Mouse (Mus musculus) mouse trophoblast stem cell (cell line): ENCODE measurements at regions not wholly inside any gene's neighbourhood (a gene's known extent, or its start where the extent isn't known, plus 50 kb on each side); places are given as distances from the start of the nearest gene placed in this dataset.
"Not testable (repeated sequence)": the region's sequence is repeated elsewhere in the genome, so short reads cannot be mapped to it uniquely, and the experiment has no call there.

Experiments
- in situ Hi-C, 2 experiments: fragments of 300-500 bp; cut with MseI, MboI; formaldehyde crosslinking; loops; 2 replicates in 1 of 2; 3 replicates in 1 of 2; pipeline ENCODE4 v1.15.1; 2025

DNA sequence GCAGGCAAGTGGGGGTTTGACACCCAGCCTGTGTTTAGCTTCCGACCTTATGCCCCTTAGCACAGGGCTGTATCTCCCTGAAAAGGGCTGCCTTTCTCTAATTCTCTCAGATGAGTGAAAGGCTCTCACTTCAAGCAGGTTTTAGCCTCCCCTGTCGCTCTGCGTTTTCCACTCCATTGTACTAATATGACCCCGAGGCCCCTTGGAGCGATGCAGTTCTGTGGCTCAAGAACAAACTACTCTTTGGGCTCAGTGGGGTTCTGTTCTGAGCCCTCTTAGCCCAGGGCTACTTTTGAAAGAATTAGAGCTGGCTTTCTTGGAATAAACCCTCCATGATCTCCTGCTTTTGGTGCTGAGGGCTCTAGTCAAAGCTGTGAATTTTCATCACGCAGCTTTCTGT is 53.4 kb upstream of the Castor2 start:
- in situ Hi-C loops = no loop called here

DNA sequence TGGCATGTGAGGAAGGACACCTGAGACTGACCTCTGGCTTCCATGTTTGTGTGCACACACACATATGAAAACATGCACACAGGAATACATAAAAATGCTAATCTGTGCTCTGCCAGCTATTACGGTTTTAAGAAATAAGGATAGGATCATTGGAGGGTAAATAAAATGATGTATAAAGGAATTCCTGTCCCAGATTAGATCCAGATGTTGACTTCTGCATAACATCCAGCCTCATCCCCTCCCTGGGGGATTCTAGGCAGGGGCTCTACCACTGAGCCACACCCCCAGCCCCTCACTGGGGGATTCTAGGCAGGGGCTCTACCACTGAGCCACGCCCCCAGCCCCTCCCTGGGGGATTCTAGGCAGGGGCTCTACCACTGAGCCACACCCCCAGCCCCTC is 56.6 kb upstream of the Castor2 start:
- in situ Hi-C loops = not testable (repeated sequence)

DNA sequence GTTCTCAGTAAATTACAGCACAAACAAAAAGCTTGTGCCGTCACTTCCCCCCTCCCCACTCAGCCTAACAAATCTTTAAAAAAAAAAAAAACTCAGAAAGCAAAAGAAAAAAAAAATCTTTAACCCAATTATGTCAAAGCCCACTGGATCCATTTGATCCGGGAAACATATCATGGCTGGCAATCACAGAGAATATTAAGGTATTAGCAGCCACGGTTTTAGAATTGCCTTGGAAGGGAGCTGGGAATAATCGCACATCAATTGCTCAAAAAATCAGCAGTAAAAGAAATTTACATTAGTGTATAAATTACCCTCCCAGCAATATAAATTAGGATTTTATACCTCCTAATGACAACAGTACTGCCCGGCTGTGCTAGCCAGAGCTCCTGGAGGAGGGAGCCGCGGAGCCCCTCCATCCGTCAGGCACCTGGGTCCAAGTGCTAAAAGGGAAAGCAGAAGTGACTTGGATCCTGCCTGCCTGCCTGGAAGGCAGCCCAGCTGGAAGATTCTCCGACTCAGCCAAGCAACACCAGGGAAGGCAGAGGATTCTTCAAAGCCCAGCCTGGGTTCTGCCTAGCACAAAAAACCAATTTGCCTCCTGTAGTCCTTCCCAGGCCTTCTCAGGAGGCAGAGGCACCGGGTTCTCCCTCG is 72.1 kb upstream of the Castor2 start:
- in situ Hi-C loops = no loop called here

DNA sequence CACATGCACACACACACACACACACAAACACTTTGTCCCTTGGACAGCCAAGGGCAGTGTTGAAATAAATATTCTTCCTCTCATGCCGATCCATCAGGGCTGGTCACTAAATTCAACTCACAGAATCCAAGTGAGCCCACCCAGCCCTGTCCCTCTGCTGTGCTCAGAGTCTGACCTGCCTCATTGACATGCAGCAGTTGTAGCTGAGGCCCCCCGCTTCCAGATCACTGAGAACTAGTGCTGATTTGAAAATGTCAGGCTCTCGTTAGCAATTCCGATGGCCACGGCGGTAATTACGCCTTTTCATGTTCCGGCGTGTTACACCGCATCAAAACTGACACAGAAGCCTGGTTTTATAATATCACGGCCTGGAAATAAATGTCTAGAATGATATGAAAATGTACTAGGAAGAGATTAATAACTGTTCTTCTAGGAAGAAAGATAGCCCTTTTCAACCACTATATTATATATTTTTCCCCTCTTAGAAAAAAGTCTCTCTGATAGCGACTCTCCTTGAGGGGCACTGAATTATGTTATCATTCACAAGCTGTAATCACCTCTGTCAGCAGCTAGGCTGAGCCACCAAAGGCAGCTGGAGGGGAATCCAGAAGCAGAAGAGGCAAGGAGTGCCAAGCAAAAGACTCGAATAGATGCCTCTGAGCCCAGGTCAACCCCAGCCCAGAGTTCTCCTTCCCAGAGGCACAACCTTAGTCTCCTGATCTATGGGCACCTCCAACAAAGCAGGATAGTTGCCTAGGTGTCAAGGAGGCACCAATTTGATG is 79.7 kb upstream of the Castor2 start:
- in situ Hi-C loops = no loop called here

DNA sequence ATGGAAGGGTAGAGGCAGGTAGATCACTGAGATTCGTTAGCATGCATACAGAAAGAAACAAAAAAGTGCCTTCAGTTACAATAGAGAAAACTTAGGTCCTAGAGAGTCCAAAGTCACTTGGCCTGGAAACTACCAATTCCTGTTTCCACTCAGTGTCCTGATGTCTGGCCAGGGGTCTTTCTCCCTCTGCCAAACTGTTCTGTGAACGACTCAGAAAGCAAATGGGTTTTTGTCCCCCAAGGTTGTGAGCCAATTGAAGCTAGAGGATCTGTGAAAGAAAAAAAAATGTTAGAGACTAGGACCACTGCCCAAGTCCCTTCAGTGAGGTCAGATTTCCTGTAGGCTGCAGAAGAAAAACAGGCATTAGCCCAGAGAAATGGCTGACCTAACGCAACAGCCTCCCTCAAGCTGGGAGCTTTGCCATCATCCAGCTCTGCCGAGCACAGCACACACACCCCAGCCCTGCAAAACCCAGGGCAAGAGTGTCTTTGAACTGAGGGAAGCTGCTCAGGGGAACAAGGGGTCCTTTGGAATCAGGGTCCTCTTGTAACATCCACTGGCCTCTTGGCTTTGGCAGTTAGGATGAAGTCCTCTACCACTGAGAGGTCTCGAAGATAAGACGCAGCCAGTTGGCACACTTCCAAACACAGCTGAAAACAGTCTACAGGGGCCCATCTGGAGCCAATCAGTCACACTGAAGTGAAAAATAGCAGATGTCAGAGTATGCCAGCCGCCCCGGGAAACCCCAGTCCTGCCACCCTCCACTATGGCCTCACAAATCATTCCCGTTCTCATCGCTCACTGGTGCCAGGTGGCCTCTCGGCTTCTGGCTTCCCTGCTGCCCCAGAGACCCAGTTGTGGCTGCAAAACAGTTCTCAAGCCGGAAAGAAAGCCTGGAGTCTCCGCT is 85.0 kb upstream of the Castor2 start:
- in situ Hi-C loops = no loop called here

DNA sequence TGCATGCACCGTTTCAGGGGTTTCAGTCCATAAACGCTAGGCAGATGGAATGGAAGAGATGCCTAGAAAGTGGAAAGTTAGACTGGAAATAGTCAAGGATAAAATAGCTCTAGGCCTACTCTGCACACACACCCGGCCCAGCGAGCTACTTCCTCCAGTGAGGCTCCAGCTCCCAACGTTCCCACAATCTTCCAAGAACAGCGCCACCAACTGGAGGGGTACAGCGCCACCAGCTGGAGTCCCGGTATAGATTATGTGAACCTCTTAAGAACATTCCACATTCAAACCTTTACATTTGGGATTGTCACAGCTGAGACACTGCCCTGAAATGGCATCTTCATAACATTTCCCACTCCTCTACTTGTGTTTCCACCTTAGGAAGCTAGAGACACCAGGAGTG is 86.3 kb upstream of the Castor2 start:
- in situ Hi-C loops = no loop called here

DNA sequence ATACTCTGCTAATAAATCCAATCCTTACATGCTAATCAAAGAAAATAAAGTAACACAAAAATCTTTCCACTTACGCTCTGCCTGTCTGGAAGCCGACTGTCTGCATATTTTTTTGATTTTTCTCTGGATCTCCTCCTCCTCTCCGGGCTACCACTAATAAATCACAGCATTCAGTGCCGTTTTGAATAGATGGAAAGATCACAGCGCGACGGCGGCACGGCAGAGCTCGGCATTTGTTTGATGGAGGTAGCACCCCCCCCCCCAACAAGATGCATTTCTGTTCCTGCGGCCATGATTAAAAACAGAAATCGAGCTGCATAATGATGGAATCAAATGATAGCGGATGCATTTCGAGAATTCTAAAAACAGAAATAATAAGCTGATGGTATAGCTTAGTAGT is 89.7 kb upstream of the Castor2 start:
- in situ Hi-C loops = loop anchor here in 1 of 2 experiments (10.0 kb wide), 1 partner anchor 205 kb away; no protein-coding TSS in a partner anchor

DNA sequence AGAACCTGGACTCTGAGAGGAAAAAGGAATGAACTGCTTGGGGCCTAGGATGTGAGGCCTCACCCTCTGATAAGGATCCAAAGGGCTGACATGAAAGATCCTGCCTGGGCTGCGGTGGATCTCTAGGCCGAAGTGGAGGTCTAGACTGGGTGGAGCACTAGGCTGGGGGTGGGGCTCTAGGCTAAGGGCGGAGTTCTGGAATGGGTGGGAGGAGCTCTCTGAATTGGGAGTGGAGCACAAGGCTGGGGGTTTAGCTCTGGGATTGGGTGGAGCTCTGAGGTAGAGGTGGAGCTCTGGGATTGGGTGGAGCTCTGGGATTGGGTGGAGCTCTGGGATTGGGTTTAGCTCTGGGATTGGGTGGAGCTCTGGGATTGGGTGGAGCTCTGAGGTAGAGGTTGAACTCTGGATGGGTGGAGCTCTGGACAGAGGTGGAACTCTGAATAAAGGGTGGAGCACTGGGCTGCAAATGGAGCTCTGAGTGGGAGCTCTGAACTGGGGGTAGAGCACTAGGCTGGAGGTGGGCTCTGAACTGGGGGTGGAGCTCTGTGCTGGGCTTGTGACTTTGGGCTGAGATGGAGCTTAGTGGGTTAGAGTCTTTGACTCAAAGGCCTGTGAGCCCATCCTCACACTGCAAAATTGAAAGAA is 92.3 kb upstream of the Castor2 start:
- in situ Hi-C loops = loop anchor here in 1 of 2 experiments (10.0 kb wide), 1 partner anchor 202 kb away; no protein-coding TSS in a partner anchor

DNA sequence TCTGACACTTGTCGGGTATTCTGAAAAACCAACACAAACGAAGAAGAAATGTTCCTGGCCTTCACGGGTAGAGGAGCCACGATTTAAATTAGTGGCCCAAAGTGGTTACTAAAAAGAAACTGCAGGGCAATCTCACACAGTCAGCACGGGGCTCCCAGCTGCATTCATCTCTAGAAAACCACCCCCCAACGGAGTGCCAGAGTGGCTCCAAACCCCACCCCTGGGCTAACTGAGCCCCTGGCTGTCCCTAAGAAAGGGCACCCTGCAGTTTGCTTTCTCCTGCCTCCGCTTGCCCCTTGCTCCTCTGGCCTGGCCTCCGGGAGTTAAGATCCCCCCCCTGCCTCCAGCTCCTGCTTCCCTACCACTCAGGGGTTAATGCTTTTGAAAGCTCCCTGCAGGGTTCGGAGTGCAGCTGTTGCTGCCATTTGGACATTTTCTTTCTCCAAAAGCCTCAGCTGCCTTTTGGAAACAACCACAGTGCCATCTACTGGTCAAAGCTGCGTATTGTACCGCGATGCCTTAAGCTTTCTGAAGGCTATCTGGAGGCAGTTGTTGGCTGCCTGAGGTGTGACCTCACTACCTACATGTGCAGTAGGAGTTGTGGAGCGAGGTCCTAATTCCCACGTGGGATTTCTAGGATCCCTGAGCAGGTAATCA is 92.9 kb upstream of the Castor2 start:
- in situ Hi-C loops = loop anchor here in 1 of 2 experiments (10.0 kb wide), 1 partner anchor 202 kb away; no protein-coding TSS in a partner anchor

DNA sequence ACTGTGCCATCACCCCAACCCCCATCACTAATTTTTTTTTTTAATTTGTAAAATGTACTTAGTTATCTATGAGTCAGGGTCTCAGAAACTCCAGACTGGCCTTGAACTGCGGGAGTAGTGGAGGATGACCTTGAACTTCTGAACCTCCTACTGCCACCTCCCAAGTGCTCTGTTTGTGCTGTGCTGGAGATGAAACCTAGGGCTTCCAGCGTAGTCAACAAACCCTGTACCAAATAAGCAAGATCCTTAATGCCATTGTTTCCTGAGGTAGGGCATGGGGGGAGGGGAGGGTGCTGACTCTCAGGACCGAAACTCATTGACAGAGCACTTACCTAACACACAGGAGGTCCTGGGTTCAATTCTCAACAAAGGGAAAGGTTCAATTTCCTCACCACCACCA is 93.5 kb upstream of the Castor2 start:
- in situ Hi-C loops = loop anchor here in 1 of 2 experiments (10.0 kb wide), 1 partner anchor 201 kb away; no protein-coding TSS in a partner anchor

DNA sequence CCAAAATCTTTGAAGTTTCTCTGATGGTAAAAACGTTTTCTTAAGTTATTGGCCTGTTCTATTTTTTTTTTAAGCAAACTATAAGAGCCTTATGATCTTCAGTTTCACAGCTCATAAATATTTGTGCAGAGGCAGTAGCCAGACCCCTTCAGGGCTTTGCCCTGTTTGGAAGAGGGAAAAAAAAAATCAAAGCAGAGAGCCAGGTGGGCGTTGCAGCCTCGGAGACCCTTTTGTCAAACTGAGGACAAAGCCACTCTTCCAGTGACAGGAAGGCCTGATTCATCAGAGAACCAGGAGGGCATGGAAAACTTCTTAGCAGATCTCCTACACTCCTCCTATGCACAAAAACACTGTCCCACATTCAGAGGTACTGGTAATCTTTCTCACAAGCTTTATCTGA is 99.4 kb upstream of the Castor2 start:
- in situ Hi-C loops = loop anchor here in 1 of 2 experiments (10.0 kb wide), 1 partner anchor 195 kb away; no protein-coding TSS in a partner anchor

DNA sequence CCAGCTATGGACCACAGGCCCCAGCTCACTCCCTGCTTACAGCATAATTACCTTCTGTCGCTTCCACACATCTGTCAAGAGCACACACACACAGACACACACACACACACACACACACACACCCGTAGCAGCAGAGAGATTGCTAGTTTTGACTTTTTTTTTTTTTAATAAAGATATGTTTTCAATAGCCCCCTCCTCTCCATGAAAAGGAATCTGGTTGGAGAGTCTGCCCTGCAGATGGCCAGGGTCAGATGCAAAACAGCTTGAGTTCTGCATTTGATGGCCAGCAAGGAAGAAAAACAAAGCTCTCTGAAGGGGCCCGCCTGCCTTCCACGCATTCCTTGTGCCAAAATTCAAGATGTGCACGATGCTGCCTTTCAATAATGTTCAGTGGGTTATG is 99.8 kb upstream of the Castor2 start:
- in situ Hi-C loops = loop anchor here in 1 of 2 experiments (10.0 kb wide), 1 partner anchor 195 kb away; no protein-coding TSS in a partner anchor

DNA sequence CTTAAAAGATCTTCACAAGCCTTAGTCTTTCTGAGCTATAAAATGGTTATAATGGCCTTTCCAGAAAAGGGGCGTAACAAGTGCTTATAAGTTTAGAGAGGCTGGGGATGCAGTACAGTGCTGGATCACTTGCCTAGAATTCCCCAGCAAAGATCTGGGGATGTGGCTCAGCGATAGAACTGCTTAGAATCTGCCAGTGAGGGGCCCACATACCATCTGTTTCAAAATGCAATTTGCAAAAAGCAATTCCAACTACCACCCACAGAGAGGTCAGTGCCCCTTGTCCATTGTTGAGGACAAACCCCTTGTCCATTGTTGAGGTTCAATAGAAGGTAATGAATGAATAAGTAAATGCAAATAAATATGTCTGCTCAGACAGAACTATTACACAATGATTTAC is 107.5 kb upstream of the Castor2 start:
- in situ Hi-C loops = no loop called here

DNA sequence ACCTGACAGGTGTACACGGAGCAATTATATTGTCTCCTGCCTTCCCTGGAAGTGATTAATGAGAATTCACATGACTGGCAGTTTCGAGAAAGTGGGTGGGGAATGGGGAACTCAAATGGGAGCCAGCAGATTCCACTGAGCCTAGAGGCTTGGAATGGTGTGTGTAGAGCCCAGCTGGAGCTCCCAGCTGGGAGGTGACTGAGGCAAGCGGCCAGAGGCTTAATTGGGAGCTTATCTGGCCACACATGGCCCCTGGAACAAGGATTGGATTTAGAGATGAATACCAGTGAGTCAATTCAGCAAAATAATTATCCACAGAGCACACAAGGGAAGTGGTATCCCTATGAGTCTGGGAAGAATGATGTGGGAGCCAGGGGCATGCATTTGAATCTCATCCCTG is 108.0 kb upstream of the Castor2 start:
- in situ Hi-C loops = no loop called here

DNA sequence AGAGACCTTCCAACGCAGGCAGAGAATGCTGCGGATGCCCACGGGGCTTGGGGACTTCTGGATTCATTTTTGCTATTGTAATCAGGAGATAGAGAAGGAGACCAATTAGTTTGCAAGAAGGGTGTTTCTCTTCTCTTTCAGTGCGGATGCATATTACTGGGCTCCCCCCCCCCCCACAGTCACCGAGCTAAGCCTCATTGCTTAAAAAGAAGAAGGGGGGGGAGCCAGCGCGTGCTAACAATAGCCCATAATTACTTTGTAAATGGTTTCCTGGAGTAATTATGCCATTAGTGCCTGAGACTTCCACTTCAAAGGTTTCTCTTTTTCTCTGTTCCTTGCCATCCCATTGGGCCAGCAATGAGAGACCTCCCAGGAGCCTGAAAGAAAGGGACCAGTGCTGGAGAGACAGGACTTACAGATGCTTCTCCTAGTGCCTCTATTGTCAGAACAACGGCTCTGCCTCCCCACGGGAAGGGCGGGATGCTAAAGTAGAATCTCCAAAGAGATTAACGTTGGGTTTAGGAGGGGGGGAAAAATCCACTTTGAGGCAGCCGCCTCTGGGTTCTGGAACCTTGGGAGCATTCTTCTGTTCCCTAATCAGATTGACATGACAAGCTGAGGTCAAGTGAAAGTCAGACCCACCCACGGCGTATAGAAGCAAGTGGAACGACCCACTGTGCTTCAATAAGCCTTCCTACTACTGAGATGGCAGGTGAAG is 116.1 kb upstream of the Castor2 start:
- in situ Hi-C loops = no loop called here

DNA sequence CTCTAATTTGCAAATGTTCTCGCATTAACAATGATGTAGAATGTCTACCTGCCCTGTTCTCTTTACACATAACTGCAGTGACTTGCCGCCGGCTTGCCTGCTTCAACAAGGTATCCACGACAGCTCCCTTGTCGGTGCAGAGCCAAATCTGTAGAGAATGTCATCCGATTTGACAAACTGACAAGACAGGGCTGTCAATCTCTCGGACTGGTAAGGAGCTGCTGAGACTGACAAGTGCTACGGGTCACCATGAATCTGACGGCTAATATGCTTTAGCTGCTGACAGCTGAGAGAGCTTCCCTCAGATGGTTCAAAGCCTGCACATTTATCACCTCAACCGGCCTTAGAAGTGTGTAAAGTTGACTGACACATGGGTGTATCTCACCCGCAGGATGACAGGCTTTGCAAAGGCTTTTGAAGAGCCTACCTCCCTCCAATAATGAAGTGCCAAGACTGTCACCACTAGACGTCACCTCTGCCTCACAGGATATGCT is 129.0 kb upstream of the Castor2 start:
- in situ Hi-C loops = no loop called here

DNA sequence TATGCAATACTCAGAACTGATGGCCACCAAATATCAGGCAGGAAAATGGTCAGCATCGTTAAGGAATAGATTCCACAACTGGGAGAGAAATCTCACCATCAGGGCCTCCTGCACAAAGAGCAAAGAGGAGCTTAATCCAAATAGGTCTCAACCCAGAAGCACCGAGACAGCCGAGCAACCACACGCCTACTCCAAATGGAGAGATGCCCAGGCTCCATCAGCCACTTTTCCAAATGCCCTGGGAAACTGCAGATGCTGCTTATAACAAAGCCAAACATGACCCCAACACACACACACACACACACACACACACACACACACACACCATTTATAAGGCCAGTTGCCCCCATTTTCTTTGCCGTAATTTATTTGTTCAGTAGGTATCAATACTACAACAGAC is 136.2 kb upstream of the Castor2 start:
- in situ Hi-C loops = no loop called here

DNA sequence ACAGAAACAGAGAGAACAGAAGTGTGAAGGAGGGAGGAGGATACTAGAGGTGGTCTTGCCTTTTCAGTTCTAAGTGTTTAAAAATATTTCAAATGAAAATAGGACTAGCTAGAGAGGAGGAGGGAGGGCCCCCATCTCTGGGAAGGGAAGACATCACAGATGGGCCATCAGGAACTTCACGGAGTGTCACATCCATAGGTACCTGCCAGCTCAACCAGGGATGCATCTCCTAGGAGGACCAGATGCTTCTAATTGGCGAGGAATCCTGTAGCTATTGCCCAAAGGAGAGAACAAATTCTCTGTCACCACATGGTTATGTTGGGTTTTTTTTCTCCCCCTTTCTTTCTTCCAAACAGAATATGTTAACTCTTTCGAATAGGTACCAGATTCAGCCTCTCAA is 158.7 kb upstream of the Castor2 start:
- in situ Hi-C loops = no loop called here

DNA sequence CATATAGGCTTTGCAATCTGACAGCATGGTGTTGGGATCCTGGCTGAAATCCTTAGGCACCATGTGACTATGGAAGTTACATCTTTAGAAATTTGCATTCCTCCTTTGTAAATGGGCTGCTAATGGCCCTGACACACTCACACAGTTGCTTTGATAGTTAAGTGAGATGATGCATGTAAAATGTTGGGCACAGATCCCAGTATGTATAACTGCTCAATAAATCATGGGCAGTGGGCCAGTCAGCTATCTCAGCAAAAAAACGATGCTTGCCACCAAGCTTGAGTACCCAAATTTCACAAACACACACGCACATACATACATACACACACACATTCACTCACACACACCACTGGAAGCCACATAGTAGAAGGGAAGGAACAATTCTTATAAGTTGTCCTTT is 159.5 kb upstream of the Castor2 start:
- in situ Hi-C loops = no loop called here
